ENCODE assay signal across 25 mouse cellular contexts in the genomic region with DNA sequence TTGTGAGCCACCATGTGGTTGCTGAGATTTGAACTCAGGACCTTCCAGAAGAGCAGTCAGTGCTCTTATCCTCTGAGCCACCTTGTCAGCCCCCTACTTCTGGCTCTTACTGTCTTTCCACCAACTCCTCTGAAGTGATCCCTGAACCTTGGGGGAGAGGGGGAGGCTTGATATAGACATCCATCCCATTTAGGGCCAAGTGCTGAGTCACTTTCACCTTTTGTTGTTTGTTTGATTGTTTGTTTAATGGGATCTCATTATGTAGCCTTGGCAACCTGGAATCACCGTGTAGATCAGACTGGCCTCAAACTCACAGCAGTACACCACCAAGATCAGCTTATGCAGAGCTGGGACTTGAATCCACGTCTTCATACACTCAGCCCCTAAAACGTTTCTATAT.
"Had no signal": no experiment of that assay in that cellular context is flagged by ENCODE, and none has a peak within 500 bp of the region (broad histone marks: within the 10 kb centered on the region; RNA-seq: fewer than 3 reads in every experiment).

No protein-coding gene starts in this region.

- H3K27me3 ChIP-seq: heart, embryonic 12.5 days had no signal

- H3K4me2 ChIP-seq: heart, embryonic 12.5 days; hindbrain, embryonic 13.5 days; hindbrain, embryonic 15.5 days; kidney, embryonic 15.5 days; limb, embryonic 13.5 days; limb, embryonic 15.5 days; liver, embryonic 12.5 days had no signal

- H3K9me3 ChIP-seq: heart, embryonic 10.5 days; hindbrain, embryonic 13.5 days; hindbrain, embryonic 15.5 days; kidney, embryonic 15.5 days; limb, embryonic 13.5 days; limb, embryonic 15.5 days; liver, embryonic 12.5 days had no signal

- H3K36me3 ChIP-seq: heart, embryonic 10.5 days; heart, embryonic 12.5 days; hindbrain, embryonic 13.5 days; hindbrain, embryonic 15.5 days; kidney, embryonic 15.5 days; limb, embryonic 13.5 days; limb, embryonic 15.5 days; liver, embryonic 12.5 days had no signal

- H3K27ac ChIP-seq: gastrocnemius, adult 2 months; heart, embryonic 10.5 days; hindbrain, embryonic 13.5 days; hindbrain, embryonic 15.5 days; hindbrain, postnatal 0 days; kidney, embryonic 15.5 days; kidney, postnatal 0 days; limb, embryonic 13.5 days; limb, embryonic 15.5 days; liver, embryonic 12.5 days; liver, embryonic 14.5 days had no signal

- ATAC-seq: hindbrain, postnatal 0 days; intestine, embryonic 16.5 days; liver, embryonic 12.5 days had no signal

- DNase-seq: gastrocnemius, adult 2 months; gastrocnemius, postnatal 10 days; gastrocnemius, postnatal 36 days; heart, adult 18-20 months; heart, postnatal 10 days; kidney, adult 11 months; kidney, adult 2 months; kidney, adult 9 months; kidney, postnatal 14 days; kidney, postnatal 36 days; layer of hippocampus, adult 9-11 months; layer of hippocampus, postnatal 36 days; left cerebral cortex, postnatal 4 days had no signal

- H3K9ac ChIP-seq: heart, embryonic 12.5 days; hindbrain, embryonic 13.5 days; hindbrain, embryonic 15.5 days; kidney, embryonic 15.5 days; limb, embryonic 13.5 days; limb, embryonic 15.5 days; liver, embryonic 12.5 days; liver, embryonic 14.5 days had no signal

- H3K4me3 ChIP-seq: gastrocnemius, adult 2 months; heart, embryonic 10.5 days; heart, embryonic 12.5 days; hindbrain, embryonic 13.5 days; hindbrain, embryonic 15.5 days; kidney, embryonic 15.5 days; limb, embryonic 13.5 days; limb, embryonic 15.5 days; liver, embryonic 12.5 days had no signal
